Comparison of ENCODE assay signal across 8 mouse cellular contexts in genomic region chr11:101301299-101302003, GRCm38 (mm10). TPM values are rescaled to one million over a fixed set of nuclear protein-coding genes. Genes with fewer than 3 reads are reported as not detected.
DNase-seq lines count a peak whose midpoint lies in the region; ATAC-seq and TF ChIP-seq lines count a peak whose summit lies in the region.

No protein-coding gene starts in this region.

- WGBS in lung, embryonic 15.5 days, result 11% methylated on average over 26 of the region's 26 CpGs
- 12% methylated on average over 26 of the region's 26 CpGs for WGBS in limb, embryonic 14.5 days
- 4% methylated on average over 26 of the region's 26 CpGs for WGBS in small intestine, adult 2 months

- no peak for TF ChIP-seq CTCF in embryonic fibroblast, embryonic 13.5 days (IDR thresholded peaks at IDR 0.05; ENCODE audit: borderline replicate concordance, insufficient read depth, low read length)
- TF ChIP-seq CTCF in small intestine, adult 2 months (IDR thresholded peaks at IDR 0.05; ENCODE audit: extremely low read depth, insufficient read length, insufficient replicate concordance, low read depth, low read length), result no peak

- DNase-seq in lung, postnatal 36 days, result no peak
- DNase-seq in limb, embryonic 14.5 days (ENCODE audit: low spot score), result no peak
- no peak for DNase-seq in adrenal gland, adult 8-10 months
- no peak for DNase-seq in gastrocnemius, adult 18-20 months (ENCODE audit: low spot score)
- DNase-seq in c-Kit-positive CD71-positive TER-119-positive erythroid progenitor cells, embryonic 14.5 days (ENCODE audit: low spot score), result no peak

- no peaks in the 10 kb centered on the region; the same call in 1 of the 2 replicates for H3K36me3 ChIP-seq in lung, embryonic 15.5 days
- H3K36me3 ChIP-seq in limb, embryonic 14.5 days (ENCODE audit: control insufficient read depth, insufficient read depth, low read length), result peaks cover 30% of the 10 kb centered on the region
- H3K36me3 ChIP-seq in small intestine, adult 2 months (ENCODE audit: control insufficient read depth, insufficient read depth, low read length), result peaks cover 26% of the 10 kb centered on the region

- no peak; the same call in 1 of the 2 replicates for ATAC-seq in lung, embryonic 15.5 days (ENCODE audit: borderline replicate concordance, extremely low read depth, low FRiP score, low TSS enrichment)
- peak; percentile 32 for ATAC-seq in limb, embryonic 14.5 days (ENCODE audit: low FRiP score, low read depth)

- peak overlapping the region; percentile 93 for H3K4me2 ChIP-seq in lung, embryonic 15.5 days
- peak overlapping the region; percentile 82 for H3K4me2 ChIP-seq in limb, embryonic 14.5 days (replicated peaks; ENCODE audit: low read depth, low read length, severe bottlenecking)

- no peak overlapping the region for H3K27ac ChIP-seq in lung, embryonic 15.5 days
- no peak overlapping the region for H3K27ac ChIP-seq in embryonic fibroblast, embryonic 13.5 days (ENCODE audit: insufficient read depth, low read length)
- 0 out of 2 replicates have a peak overlapping the region, but pooled peaks have one; percentile 26 for H3K27ac ChIP-seq in limb, embryonic 14.5 days (replicated peaks; ENCODE audit: low read depth, low read length)
- H3K27ac ChIP-seq in small intestine, adult 2 months (ENCODE audit: insufficient read depth, low read depth, low read length), result peak overlapping the region; percentile 46

- H3K9ac ChIP-seq in lung, embryonic 15.5 days, result peak overlapping the region; percentile 88
- peak overlapping the region; percentile 86 for H3K9ac ChIP-seq in limb, embryonic 14.5 days (ENCODE audit: low read depth, low read length, severe bottlenecking)

- no peak for TF ChIP-seq POLR2A in embryonic fibroblast, embryonic 13.5 days (IDR thresholded peaks at IDR 0.05; ENCODE audit: low read depth, low read length)
- TF ChIP-seq POLR2A in limb, embryonic 14.5 days (IDR thresholded peaks at IDR 0.05; ENCODE audit: borderline replicate concordance, extremely low read depth, insufficient read depth, insufficient read length), result no peak
- TF ChIP-seq POLR2A in small intestine, adult 2 months (IDR thresholded peaks at IDR 0.05; ENCODE audit: low read depth, low read length), result no peak

- no peaks in the 10 kb centered on the region for H3K27me3 ChIP-seq in lung, embryonic 15.5 days
- no peaks in the 10 kb centered on the region for H3K27me3 ChIP-seq in limb, embryonic 14.5 days (ENCODE audit: control insufficient read depth, insufficient read depth, low read length)
- no peaks in the 10 kb centered on the region for H3K27me3 ChIP-seq in small intestine, adult 2 months (ENCODE audit: control insufficient read depth, insufficient read depth, low read length)

- H3K9me3 ChIP-seq in lung, embryonic 15.5 days, result no peaks in the 10 kb centered on the region
- no peaks in the 10 kb centered on the region for H3K9me3 ChIP-seq in limb, embryonic 14.5 days (ENCODE audit: control insufficient read depth, low read length)

- H3K4me3 ChIP-seq in lung, embryonic 15.5 days, result peak overlapping the region; percentile 91
- H3K4me3 ChIP-seq in embryonic fibroblast, embryonic 13.5 days (ENCODE audit: insufficient read depth, low read length), result peak overlapping the region; percentile 94
- H3K4me3 ChIP-seq in limb, embryonic 14.5 days (replicated peaks; ENCODE audit: low read length), result peak overlapping the region; percentile 87
- peak overlapping the region; percentile 98 for H3K4me3 ChIP-seq in small intestine, adult 2 months (ENCODE audit: low read depth, low read length)

- H3K4me1 ChIP-seq in lung, embryonic 15.5 days, result peaks cover 12% of the 10 kb centered on the region
- H3K4me1 ChIP-seq in embryonic fibroblast, embryonic 13.5 days (ENCODE audit: control insufficient read depth, insufficient read depth, low read length), result peaks cover 4% of the 10 kb centered on the region; the same call in 1 of the 2 replicates
- peaks cover 10% of the 10 kb centered on the region for H3K4me1 ChIP-seq in limb, embryonic 14.5 days (ENCODE audit: control insufficient read depth, insufficient read depth, low read length)
- H3K4me1 ChIP-seq in small intestine, adult 2 months (ENCODE audit: control insufficient read depth, insufficient read depth, insufficient read length, low read length), result peaks cover 14% of the 10 kb centered on the region

RNA-seq across cellular contexts. Expression of gene Becn1, which starts 0.6 kb away (rescaled TPM):
- polyA plus RNA-seq in lung, embryonic 15.5 days (2015; fragmentation: Nextera tagmentation; extraction: Ambion mirVana), result 146 and 165 TPM in 2 replicates
- 77.3 and 86.3 TPM in 2 replicates for polyA plus RNA-seq in embryonic fibroblast, embryonic 13.5 days (2011; ENCODE audit: insufficient read length, low read depth, missing spikeins)
- 86.5 and 100 TPM in 2 replicates for polyA plus RNA-seq in limb, embryonic 14.5 days (2012; rRNA removed)
- polyA plus RNA-seq in limb, embryonic 14.5 days (2014; fragmentation: Nextera tagmentation; extraction: Ambion mirVana), result 118 and 135 TPM in 2 replicates
- polyA plus RNA-seq in small intestine, adult 2 months (2012; rRNA removed), result 157 and 163 TPM in 2 replicates
- total RNA-seq in adrenal gland, adult 8-10 months (2022), result 100 to 1,000 TPM; 161 to 204 (median 178) TPM
- total RNA-seq in gastrocnemius, adult 18-20 months (2021), result 10 to 100 TPM; 85.6 to 95.6 TPM

RNA-seq across cellular contexts. Expression of gene Psme3, which starts 14.6 kb away (rescaled TPM):
- polyA plus RNA-seq in lung, embryonic 15.5 days (2015; fragmentation: Nextera tagmentation; extraction: Ambion mirVana), result 130 and 133 TPM in 2 replicates
- 127 and 143 TPM in 2 replicates for polyA plus RNA-seq in embryonic fibroblast, embryonic 13.5 days (2011; ENCODE audit: insufficient read length, low read depth, missing spikeins)
- polyA plus RNA-seq in limb, embryonic 14.5 days (2012; rRNA removed), result 128 and 142 TPM in 2 replicates
- 105 TPM in 2 replicates for polyA plus RNA-seq in limb, embryonic 14.5 days (2014; fragmentation: Nextera tagmentation; extraction: Ambion mirVana)
- polyA plus RNA-seq in small intestine, adult 2 months (2012; rRNA removed), result 19.9 and 36.7 TPM in 2 replicates
- total RNA-seq in adrenal gland, adult 8-10 months (2022), result 100 to 1,000 TPM; 120 to 143 (median 125) TPM
- total RNA-seq in gastrocnemius, adult 18-20 months (2021), result 10 to 100 TPM; 66.4 to 81.3 TPM

RNA-seq across cellular contexts. Expression of gene Coa3, which starts 22.5 kb away (rescaled TPM):
- 189 and 194 TPM in 2 replicates for polyA plus RNA-seq in lung, embryonic 15.5 days (2015; fragmentation: Nextera tagmentation; extraction: Ambion mirVana)
- 77.1 and 78.8 TPM in 2 replicates for polyA plus RNA-seq in embryonic fibroblast, embryonic 13.5 days (2011; ENCODE audit: insufficient read length, low read depth, missing spikeins)
- polyA plus RNA-seq in limb, embryonic 14.5 days (2012; rRNA removed), result 110 and 183 TPM in 2 replicates
- 182 and 187 TPM in 2 replicates for polyA plus RNA-seq in limb, embryonic 14.5 days (2014; fragmentation: Nextera tagmentation; extraction: Ambion mirVana)
- 174 and 479 TPM in 2 replicates for polyA plus RNA-seq in small intestine, adult 2 months (2012; rRNA removed)
- total RNA-seq in adrenal gland, adult 8-10 months (2022), result 10 to 100 TPM; 67.9 to 76.1 (median 74.4) TPM
- total RNA-seq in gastrocnemius, adult 18-20 months (2021), result 10 to 100 TPM; 71.2 to 81.6 TPM

RNA-seq across cellular contexts. Expression of gene Cntd1, which starts 22.6 kb away (rescaled TPM):
- 1.3 and 1.7 TPM in 2 replicates for polyA plus RNA-seq in lung, embryonic 15.5 days (2015; fragmentation: Nextera tagmentation; extraction: Ambion mirVana)
- polyA plus RNA-seq in embryonic fibroblast, embryonic 13.5 days (2011; ENCODE audit: insufficient read length, low read depth, missing spikeins), result 0.87 and 1.0 TPM in 2 replicates
- polyA plus RNA-seq in limb, embryonic 14.5 days (2012; rRNA removed), result 1.1 and 1.6 TPM in 2 replicates
- 0.61 and 0.93 TPM in 2 replicates for polyA plus RNA-seq in limb, embryonic 14.5 days (2014; fragmentation: Nextera tagmentation; extraction: Ambion mirVana)
- 0.09 and 0.20 TPM in 2 replicates for polyA plus RNA-seq in small intestine, adult 2 months (2012; rRNA removed)
- under 1 TPM; 0.40 to 0.62 (median 0.57) TPM for total RNA-seq in adrenal gland, adult 8-10 months (2022)
- under 1 TPM; 0.31 to 0.37 TPM for total RNA-seq in gastrocnemius, adult 18-20 months (2021)

RNA-seq across cellular contexts. Expression of gene Aoc2, which starts 23.4 kb away (rescaled TPM):
- polyA plus RNA-seq in lung, embryonic 15.5 days (2015; fragmentation: Nextera tagmentation; extraction: Ambion mirVana), result 0.81 and 1.2 TPM in 2 replicates
- polyA plus RNA-seq in embryonic fibroblast, embryonic 13.5 days (2011; ENCODE audit: insufficient read length, low read depth, missing spikeins), result 1.3 and 1.7 TPM in 2 replicates
- polyA plus RNA-seq in limb, embryonic 14.5 days (2012; rRNA removed), result 6.2 and 8.2 TPM in 2 replicates
- 0.84 and 0.86 TPM in 2 replicates for polyA plus RNA-seq in limb, embryonic 14.5 days (2014; fragmentation: Nextera tagmentation; extraction: Ambion mirVana)
- 2.7 and 5.9 TPM in 2 replicates for polyA plus RNA-seq in small intestine, adult 2 months (2012; rRNA removed)
- total RNA-seq in adrenal gland, adult 8-10 months (2022), result 1 to 10 TPM; 4.9 to 10.0 (median 6.8) TPM
- 1 to 10 TPM; 1.0 to 1.1 TPM for total RNA-seq in gastrocnemius, adult 18-20 months (2021)

Comparison
In these comparisons a context has a peak if more than half of its experiments do, and no peak if none do; other contexts are left out.
1. H3K27ac ChIP-seq: peak in limb, embryonic 14.5 days (single experiment) and small intestine, adult 2 months (single experiment); none in lung, embryonic 15.5 days (single experiment) and embryonic fibroblast, embryonic 13.5 days (single experiment).
2. Peak in every context shown above with its lines, with median percentiles within 50 percentile points of each other: H3K4me3 ChIP-seq.